Mouse (Mus musculus) neural tube, embryonic 13.5 days (tissue): ENCODE results near the gene Mmgt2. TPM values are rescaled to one million over a fixed set of nuclear protein-coding genes. Genes with fewer than 3 reads are reported as not detected.

ENCODE experiments used
- ATAC-seq: fragments of 200-750 bp; cut with Nextera tagmentation; 2 replicates; pipeline ENCODE4 v1.8.0; 2017; ENCODE audit warnings: low read depth, mild to moderate bottlenecking, moderate TSS enrichment, moderate library complexity
- H3K27ac ChIP-seq: fragments of 300-500 bp; sonication (generic); replicated peaks from 2 replicates; pipeline ENCODE4 v1.5.1; 2015; ENCODE audit warnings: moderate library complexity, mild to moderate bottlenecking, inconsistent platforms
- H3K27me3 ChIP-seq: fragments of 300-500 bp; sonication (generic); 2 replicates; pipeline ENCODE4 v1.6.1; 2015; ENCODE audit warnings: mild to moderate bottlenecking, inconsistent platforms
- H3K36me3 ChIP-seq: fragments of 300-500 bp; sonication (generic); 2 replicates; pipeline ENCODE4 v1.6.1; 2015; ENCODE audit warnings: mild to moderate bottlenecking, inconsistent platforms
- H3K4me1 ChIP-seq: fragments of 300-500 bp; sonication (generic); replicated peaks from 2 replicates; pipeline ENCODE4 v1.6.1; 2015; ENCODE audit warnings: inconsistent platforms
- H3K4me2 ChIP-seq: fragments of 300-500 bp; sonication (generic); 2 replicates; pipeline ENCODE4 v1.6.1; 2015; ENCODE audit warnings: inconsistent platforms, mild to moderate bottlenecking, moderate library complexity
- H3K4me3 ChIP-seq: fragments of 300-500 bp; sonication (generic); 2 replicates; pipeline ENCODE4 v1.5.1; 2015; ENCODE audit warnings: mild to moderate bottlenecking, inconsistent platforms
- H3K9ac ChIP-seq: fragments of 300-500 bp; sonication (generic); 2 replicates; pipeline ENCODE4 v1.6.1; 2015; ENCODE audit warnings: moderate library complexity, mild to moderate bottlenecking, inconsistent platforms
- H3K9me3 ChIP-seq: fragments of 300-500 bp; sonication (generic); 2 replicates; pipeline ENCODE4 v1.6.1; 2016; ENCODE audit warnings: inconsistent platforms
- WGBS: fragments of 180-500 bp; shearing (Covaris S2); methylation state at CpG from one replicate; pipeline ENCODE4 v1.1.7; 2015; 5-methylcytosine and 5-hydroxymethylcytosine counted together
- polyA plus RNA-seq: library from polyadenylated mRNA; unstranded; fragments of >200 nt; fragmentation: Nextera tagmentation; extraction: Ambion mirVana; gene quantifications from 2 replicates; pipeline ENCODE4 v1.2.1, GENCODE M21; 2015

The Mmgt2 gene
- polyA plus RNA-seq, 1 experiment from 2014 or later, result 21.4 TPM

- peak overlapping the region; percentile 77 for H3K27ac ChIP-seq
- H3K4me2 ChIP-seq, result no peak overlapping the region
- peak overlapping the region; percentile 36 for H3K9ac ChIP-seq
- ATAC-seq, result peak; percentile 25; the same call in 1 of the 2 replicates
- no peaks in the 10 kb centered on the region for H3K27me3 ChIP-seq
- H3K4me3 ChIP-seq, result no peak overlapping the region
- H3K36me3 ChIP-seq, result no peaks in the 10 kb centered on the region
- H3K9me3 ChIP-seq, result no peaks in the 10 kb centered on the region
- H3K4me1 ChIP-seq, result peaks cover 36% of the 10 kb centered on the region
- WGBS, result 51% methylated on average over 10 of the region's 10 CpGs
These were observed 23.8 kb upstream of the Mmgt2 start for GRCm38 (mm10) chr11:62624341-62625291.

GRCm38 (mm10) chr11:62629352-62630224, 18.9 kb upstream of the Mmgt2 start:
- H3K4me1 ChIP-seq, result peaks cover 58% of the 10 kb centered on the region
- no peaks in the 10 kb centered on the region for H3K36me3 ChIP-seq
- WGBS, result 3% methylated on average over 9 of the region's 9 CpGs
- H3K4me2 ChIP-seq, result peak overlapping the region; percentile 46
- no peaks in the 10 kb centered on the region for H3K9me3 ChIP-seq
- peak overlapping the region; percentile 64 for H3K9ac ChIP-seq
- H3K27ac ChIP-seq, result peak overlapping the region; percentile 88
- no peaks in the 10 kb centered on the region for H3K27me3 ChIP-seq
- ATAC-seq, result peak; percentile 29; the same call in 1 of the 2 replicates
- 0 out of 2 replicates have a peak overlapping the region, but pooled peaks have one; percentile 4 for H3K4me3 ChIP-seq

GRCm38 (mm10) chr11:62630225-62630821, 18.1 kb upstream of the Mmgt2 start:
- H3K4me3 ChIP-seq, result peak overlapping the region; percentile 4; the same call in 1 of the 2 replicates
- WGBS, result 0% methylated on average over 11 of the region's 11 CpGs
- ATAC-seq, result peak; percentile 59

GRCm38 (mm10) chr11:62631138-62631537, 17.3 kb upstream of the Mmgt2 start:
- no peaks in the 10 kb centered on the region for H3K9me3 ChIP-seq
- H3K4me3 ChIP-seq, result no peak overlapping the region
- H3K4me2 ChIP-seq, result no peak overlapping the region
- H3K9ac ChIP-seq, result no peak overlapping the region
- 32% methylated on average over 4 of the region's 4 CpGs for WGBS
- H3K4me1 ChIP-seq, result peaks cover 58% of the 10 kb centered on the region
- H3K27me3 ChIP-seq, result no peaks in the 10 kb centered on the region
- no peaks in the 10 kb centered on the region for H3K36me3 ChIP-seq
- H3K27ac ChIP-seq, result peak overlapping the region; percentile 88; the same call in 1 of the 2 replicates
- ATAC-seq, result no peak

More at GRCm38 (mm10) chr11:62630225-62630821, 18.1 kb upstream of the Mmgt2 start:
- Histone ChIP-seq H3K27ac (peak overlapping the region; percentile 88), H3K4me1 (peaks cover 55% of the 10 kb centered on the region), H3K9me3 (no peaks in the 10 kb centered on the region), H3K27me3 (no peaks in the 10 kb centered on the region), H3K36me3 (no peaks in the 10 kb centered on the region), H3K4me2 (peak overlapping the region; percentile 46), H3K9ac (peak overlapping the region; percentile 64)

- no peak overlapping the region for H3K4me2 ChIP-seq
- no peak overlapping the region for H3K27ac ChIP-seq
- WGBS, result 77% methylated on average over 3 of the region's 3 CpGs
- ATAC-seq, result no peak
- H3K4me3 ChIP-seq, result no peak overlapping the region
- H3K9ac ChIP-seq, result no peak overlapping the region
- H3K9me3 ChIP-seq, result no peaks in the 10 kb centered on the region
- H3K4me1 ChIP-seq, result peaks cover 37% of the 10 kb centered on the region
- H3K27me3 ChIP-seq, result no peaks in the 10 kb centered on the region
- no peaks in the 10 kb centered on the region for H3K36me3 ChIP-seq
These were observed 13.1 kb upstream of the Mmgt2 start for GRCm38 (mm10) chr11:62635406-62635805.

- Histone ChIP-seq H3K9ac (peak overlapping the region; percentile 26; the same call in 1 of the 2 replicates), H3K9me3 (no peaks in the 10 kb centered on the region), H3K4me1 (peaks cover 28% of the 10 kb centered on the region), H3K36me3 (no peaks in the 10 kb centered on the region), H3K27ac (no peak overlapping the region), H3K4me3 (no peak overlapping the region), H3K4me2 (no peak overlapping the region), H3K27me3 (no peaks in the 10 kb centered on the region)
- 72% methylated on average over 11 of the region's 11 CpGs for WGBS
- ATAC-seq, result no peak
These were observed 12.2 kb upstream of the Mmgt2 start for GRCm38 (mm10) chr11:62636105-62636839.

GRCm38 (mm10) chr11:62636840-62637221, 11.6 kb upstream of the Mmgt2 start:
- H3K4me2 ChIP-seq, result no peak overlapping the region
- H3K9me3 ChIP-seq, result no peaks in the 10 kb centered on the region
- no peak overlapping the region for H3K4me3 ChIP-seq
- H3K27me3 ChIP-seq, result no peaks in the 10 kb centered on the region
- peaks cover 26% of the 10 kb centered on the region; the same call in 1 of the 2 replicates for H3K4me1 ChIP-seq
- H3K36me3 ChIP-seq, result no peaks in the 10 kb centered on the region
- WGBS, result 87% methylated on average over 3 of the region's 3 CpGs
- no peak for ATAC-seq
- no peak overlapping the region for H3K27ac ChIP-seq
- H3K9ac ChIP-seq, result no peak overlapping the region

- Histone ChIP-seq H3K9me3 (no peaks in the 10 kb centered on the region), H3K27ac (no peak overlapping the region), H3K4me3 (no peak overlapping the region), H3K9ac (no peak overlapping the region), H3K36me3 (no peaks in the 10 kb centered on the region), H3K27me3 (no peaks in the 10 kb centered on the region), H3K4me2 (no peak overlapping the region), H3K4me1 (peaks cover 31% of the 10 kb centered on the region; the same call in 1 of the 2 replicates)
- 83% methylated on average over 5 of the region's 5 CpGs for WGBS
- ATAC-seq, result no peak
These were observed 11.1 kb upstream of the Mmgt2 start for GRCm38 (mm10) chr11:62637401-62637800.

GRCm38 (mm10) chr11:62637806-62638205, 10.7 kb upstream of the Mmgt2 start:
- WGBS, result 79% methylated on average over 6 of the region's 6 CpGs
- H3K4me3 ChIP-seq, result no peak overlapping the region
- no peak for ATAC-seq
- no peak overlapping the region for H3K4me2 ChIP-seq
- peaks cover 33% of the 10 kb centered on the region; the same call in 1 of the 2 replicates for H3K4me1 ChIP-seq
- H3K27ac ChIP-seq, result no peak overlapping the region
- H3K36me3 ChIP-seq, result no peaks in the 10 kb centered on the region
- H3K9ac ChIP-seq, result no peak overlapping the region
- no peaks in the 10 kb centered on the region for H3K9me3 ChIP-seq
- H3K27me3 ChIP-seq, result no peaks in the 10 kb centered on the region

- H3K9ac ChIP-seq, result no peak overlapping the region
- H3K9me3 ChIP-seq, result no peaks in the 10 kb centered on the region
- no peak overlapping the region for H3K4me2 ChIP-seq
- no peaks in the 10 kb centered on the region for H3K27me3 ChIP-seq
- no peak overlapping the region for H3K4me3 ChIP-seq
- H3K4me1 ChIP-seq, result peaks cover 38% of the 10 kb centered on the region
- H3K27ac ChIP-seq, result no peak overlapping the region
- WGBS, result 90% methylated on average over 4 of the region's 4 CpGs
- no peaks in the 10 kb centered on the region for H3K36me3 ChIP-seq
- no peak for ATAC-seq
These were observed 10.1 kb upstream of the Mmgt2 start for GRCm38 (mm10) chr11:62638402-62638801.

- Histone ChIP-seq H3K27me3 (no peaks in the 10 kb centered on the region), H3K4me1 (peaks cover 43% of the 10 kb centered on the region), H3K4me2 (no peak overlapping the region), H3K9ac (no peak overlapping the region), H3K4me3 (no peak overlapping the region), H3K36me3 (no peaks in the 10 kb centered on the region), H3K27ac (no peak overlapping the region), H3K9me3 (no peaks in the 10 kb centered on the region)
- WGBS, result 79% methylated on average over 3 of the region's 3 CpGs
- no peak for ATAC-seq
These were observed 8.1 kb upstream of the Mmgt2 start for GRCm38 (mm10) chr11:62640378-62640777.
